28 mouse cellular contexts compared by ENCODE assay signal in genomic region chr2:89799583-89799982, GRCm38 (mm10). TPM values are rescaled to one million over a fixed set of nuclear protein-coding genes. Genes with fewer than 3 reads are reported as not detected.
"Had no signal": no experiment of that assay in that cellular context is flagged by ENCODE, and none has a peak within 500 bp of the region (broad histone marks: within the 10 kb centered on the region; RNA-seq: fewer than 3 reads in every experiment).

No protein-coding gene starts in this region.

- H3K4me1 ChIP-seq: limb, embryonic 10.5 days; limb, embryonic 13.5 days; liver, embryonic 12.5 days; liver, embryonic 15.5 days; lung, embryonic 15.5 days; megakaryocyte, embryonic 14.5 days; midbrain, embryonic 10.5 days had no signal

- H3K9ac ChIP-seq: limb, embryonic 13.5 days; liver, embryonic 12.5 days; liver, embryonic 15.5 days; lung, embryonic 15.5 days had no signal

- H3K4me2 ChIP-seq: limb, embryonic 13.5 days; liver, embryonic 12.5 days; liver, embryonic 15.5 days; lung, embryonic 15.5 days had no signal

- ATAC-seq: inflammation-experienced regulatory T-cells, adult 6 months; intestine, embryonic 16.5 days; liver, embryonic 12.5 days; midbrain, embryonic 16.5 days had no signal

- H3K27me3 ChIP-seq: limb, embryonic 13.5 days; liver, embryonic 12.5 days; liver, embryonic 15.5 days; lung, embryonic 15.5 days; megakaryocyte, embryonic 14.5 days had no signal

- H3K4me3 ChIP-seq: limb, embryonic 10.5 days; limb, embryonic 13.5 days; liver, embryonic 12.5 days; liver, embryonic 15.5 days; lung, embryonic 15.5 days; megakaryocyte, embryonic 14.5 days; midbrain, embryonic 10.5 days had no signal

- H3K36me3 ChIP-seq: limb, embryonic 10.5 days; limb, embryonic 13.5 days; liver, embryonic 12.5 days; liver, embryonic 15.5 days; lung, embryonic 15.5 days; midbrain, embryonic 10.5 days had no signal

- H3K9me3 ChIP-seq: limb, embryonic 10.5 days; limb, embryonic 13.5 days; liver, embryonic 15.5 days; lung, embryonic 15.5 days; midbrain, embryonic 10.5 days had no signal

- H3K27ac ChIP-seq: limb, embryonic 10.5 days; limb, embryonic 13.5 days; liver, embryonic 12.5 days; liver, embryonic 15.5 days; lung, embryonic 15.5 days; midbrain, embryonic 10.5 days had no signal

- DNase-seq: kidney, adult 18-20 months; kidney, adult 9 months; kidney, postnatal 14 days; liver; lung, adult 18-20 months; lung, postnatal 10 days; lung, postnatal 36 days; thymus, postnatal 25 days had no signal

RNA-seq across cellular contexts. Expression of gene Olfr1254, which starts 6.2 kb away (rescaled TPM):
- total RNA-seq: layer of hippocampus, postnatal 14 days; left cerebral cortex, postnatal 25 days had no signal
- polyA plus RNA-seq: inflammation-experienced regulatory T-cells, adult 6 months; intestine, embryonic 16.5 days; kidney, embryonic 16.5 days; large intestine, adult 2 months; limb, embryonic 10.5 days; limb, embryonic 13.5 days; liver, embryonic 12.5 days; liver, embryonic 15.5 days; lung, embryonic 15.5 days; midbrain, embryonic 10.5 days; midbrain, embryonic 16.5 days; neural tube, embryonic 11.5 days; neural tube, embryonic 14.5 days; small intestine, adult 2 months; spleen, adult 2 months; stomach, embryonic 14.5 days; thymus, postnatal 0 days had no signal

RNA-seq across cellular contexts. Expression of gene Olfr1255, which starts 12.3 kb away (rescaled TPM):
- total RNA-seq: layer of hippocampus, postnatal 14 days; left cerebral cortex, postnatal 25 days had no signal
- polyA plus RNA-seq: inflammation-experienced regulatory T-cells, adult 6 months; intestine, embryonic 16.5 days; kidney, embryonic 16.5 days; large intestine, adult 2 months; limb, embryonic 10.5 days; limb, embryonic 13.5 days; liver, embryonic 12.5 days; liver, embryonic 15.5 days; lung, embryonic 15.5 days; midbrain, embryonic 10.5 days; midbrain, embryonic 16.5 days; neural tube, embryonic 11.5 days; neural tube, embryonic 14.5 days; small intestine, adult 2 months; spleen, adult 2 months; stomach, embryonic 14.5 days; thymus, postnatal 0 days had no signal

RNA-seq across cellular contexts. Expression of gene Olfr1256, which starts 41.8 kb away (rescaled TPM):
- total RNA-seq: layer of hippocampus, postnatal 14 days had no signal
- polyA plus RNA-seq: inflammation-experienced regulatory T-cells, adult 6 months; intestine, embryonic 16.5 days; kidney, embryonic 16.5 days; large intestine, adult 2 months; limb, embryonic 10.5 days; limb, embryonic 13.5 days; liver, embryonic 12.5 days; liver, embryonic 15.5 days; lung, embryonic 15.5 days; midbrain, embryonic 10.5 days; midbrain, embryonic 16.5 days; neural tube, embryonic 11.5 days; neural tube, embryonic 14.5 days; small intestine, adult 2 months; spleen, adult 2 months; stomach, embryonic 14.5 days; thymus, postnatal 0 days had no signal

RNA-seq across cellular contexts. Expression of gene Olfr1253, which starts 42.7 kb away (rescaled TPM):
- total RNA-seq: layer of hippocampus, postnatal 14 days; left cerebral cortex, postnatal 25 days had no signal
- polyA plus RNA-seq: inflammation-experienced regulatory T-cells, adult 6 months; intestine, embryonic 16.5 days; kidney, embryonic 16.5 days; large intestine, adult 2 months; limb, embryonic 10.5 days; limb, embryonic 13.5 days; liver, embryonic 12.5 days; liver, embryonic 15.5 days; lung, embryonic 15.5 days; midbrain, embryonic 10.5 days; midbrain, embryonic 16.5 days; neural tube, embryonic 11.5 days; neural tube, embryonic 14.5 days; small intestine, adult 2 months; spleen, adult 2 months; stomach, embryonic 14.5 days; thymus, postnatal 0 days had no signal

RNA-seq across cellular contexts. Expression of gene Olfr48, which starts 48.4 kb away (rescaled TPM):
- total RNA-seq: layer of hippocampus, postnatal 14 days; left cerebral cortex, postnatal 25 days had no signal
- polyA plus RNA-seq: inflammation-experienced regulatory T-cells, adult 6 months; intestine, embryonic 16.5 days; kidney, embryonic 16.5 days; large intestine, adult 2 months; limb, embryonic 10.5 days; limb, embryonic 13.5 days; liver, embryonic 12.5 days; liver, embryonic 15.5 days; lung, embryonic 15.5 days; midbrain, embryonic 10.5 days; midbrain, embryonic 16.5 days; neural tube, embryonic 11.5 days; neural tube, embryonic 14.5 days; small intestine, adult 2 months; spleen, adult 2 months; stomach, embryonic 14.5 days; thymus, postnatal 0 days had no signal
